In genomic region chr17:17866801-17867469, GRCm38 (mm10) we compare ENCODE assay signal across 19 mouse cellular contexts. TPM values are rescaled to one million over a fixed set of nuclear protein-coding genes. Genes with fewer than 3 reads are reported as not detected.
DNase-seq lines count a peak whose midpoint lies in the region; ATAC-seq lines count a peak whose summit lies in the region.
"Had no signal": no experiment of that assay in that cellular context is flagged by ENCODE, and none has a peak within 500 bp of the region (broad histone marks: within the 10 kb centered on the region; RNA-seq: fewer than 3 reads in every experiment).

No protein-coding gene starts in this region.

- no peak overlapping the region for H3K9ac ChIP-seq in lung, embryonic 16.5 days (ENCODE audit: low read length)
- H3K9ac ChIP-seq: neural tube, embryonic 13.5 days had no signal

- ATAC-seq in lung, embryonic 16.5 days (ENCODE audit: low read depth): peak; percentile 88
- 0 out of 2 replicates have a peak, but pooled peaks have one; percentile 36 for ATAC-seq in neutrophil, adult 5-6 weeks (ENCODE audit: extremely low read depth, insufficient number of reproducible peaks, low FRiP score, poor library complexity, severe bottlenecking)
- ATAC-seq: Patski had no signal

- no peaks in the 10 kb centered on the region for H3K4me1 ChIP-seq in lung, embryonic 16.5 days (replicated peaks; ENCODE audit: control insufficient read depth, insufficient read depth, low read length)
- H3K4me1 ChIP-seq: neural tube, embryonic 13.5 days had no signal

- H3K27ac ChIP-seq in lung, embryonic 16.5 days (ENCODE audit: low read length): peak overlapping the region; percentile 27; the same call in 1 of the 2 replicates
- H3K27ac ChIP-seq: layer of hippocampus, adult 2 months; neural tube, embryonic 13.5 days; stomach, postnatal 0 days had no signal

- peaks cover 12% of the 10 kb centered on the region for H3K36me3 ChIP-seq in lung, embryonic 16.5 days (ENCODE audit: control insufficient read depth, insufficient read depth, low read length)

- H3K4me3 ChIP-seq in lung, embryonic 16.5 days (ENCODE audit: low read length): no peak overlapping the region
- H3K4me3 ChIP-seq: erythroblast, embryonic 14.5 days; layer of hippocampus, adult 2 months; neural tube, embryonic 13.5 days had no signal

- peak; percentile 6 for DNase-seq in adrenal gland, postnatal 10 days
- no peak for DNase-seq in adrenal gland, adult 8-10 months
- peak; percentile 20 to 29 for DNase-seq in heart, adult 9 months (ENCODE audit: low spot score in 2 of 2)
- DNase-seq in heart, postnatal 4 days: no peak
- DNase-seq in lung, postnatal 4 days: no peak
- DNase-seq in layer of hippocampus, adult 9-11 months: no peak
- DNase-seq: cerebellum, adult 9-11 months; left cerebral cortex, postnatal 4 days; thymus, postnatal 4 days had no signal

- H3K4me2 ChIP-seq in lung, embryonic 16.5 days (ENCODE audit: low read depth, low read length): no peak overlapping the region
- H3K4me2 ChIP-seq: neural tube, embryonic 13.5 days had no signal

- H3K27me3 ChIP-seq in lung, embryonic 16.5 days (ENCODE audit: control insufficient read depth, insufficient read depth, low read depth, low read length): no peaks in the 10 kb centered on the region
- H3K27me3 ChIP-seq: neural tube, embryonic 13.5 days; Patski had no signal

- WGBS in lung, embryonic 16.5 days: 66% methylated on average over 11 of the region's 11 CpGs

- H3K9me3 ChIP-seq in lung, embryonic 16.5 days (ENCODE audit: control insufficient read depth, low read length): no peaks in the 10 kb centered on the region
- H3K9me3 ChIP-seq: neural tube, embryonic 13.5 days had no signal

RNA-seq across cellular contexts. Expression of gene Has1, which starts 11.9 kb away (rescaled TPM):
- total RNA-seq in adrenal gland, postnatal 10 days (2021): under 1 TPM; 0.12 to 0.30 TPM
- under 1 TPM in 2 of 4 experiments, not detected in 2; 0.23 to 0.24 TPM for total RNA-seq in adrenal gland, adult 8-10 months (2022)
- 1 to 10 TPM in 1 of 2 experiments, under 1 TPM in 1; 0.55 to 1.4 TPM for total RNA-seq in heart, postnatal 4 days (2021)
- polyA plus RNA-seq in lung, embryonic 16.5 days (2015; fragmentation: Nextera tagmentation; extraction: Ambion mirVana): 0.73 and 1.3 TPM in 2 replicates
- not detected in 2 replicates for total RNA-seq in neutrophil, adult 5-6 weeks (2017)
- polyA plus RNA-seq: erythroblast, embryonic 14.5 days had no signal

RNA-seq across cellular contexts. Expression of gene Fpr1, which starts 16.8 kb away (rescaled TPM):
- total RNA-seq in adrenal gland, postnatal 10 days (2021): 1 to 10 TPM in 1 of 2 experiments, under 1 TPM in 1; 0.51 to 1.4 TPM
- under 1 TPM in 1 of 4 experiments, not detected in 3; 0.17 TPM for total RNA-seq in adrenal gland, adult 8-10 months (2022)
- total RNA-seq in heart, postnatal 4 days (2021): not detected
- 1.7 TPM in 2 replicates for polyA plus RNA-seq in lung, embryonic 16.5 days (2015; fragmentation: Nextera tagmentation; extraction: Ambion mirVana)
- total RNA-seq in neutrophil, adult 5-6 weeks (2017): 117 and 122 TPM in 2 replicates
- total RNA-seq: layer of hippocampus, adult 2 months had no signal
- polyA plus RNA-seq: erythroblast, embryonic 14.5 days had no signal

RNA-seq across cellular contexts. Expression of gene Fpr2, which starts 20.7 kb away (rescaled TPM):
- 1 to 10 TPM; 1.2 to 1.8 TPM for total RNA-seq in adrenal gland, postnatal 10 days (2021)
- under 1 TPM in 1 of 4 experiments, not detected in 3; 0.56 TPM for total RNA-seq in adrenal gland, adult 8-10 months (2022)
- under 1 TPM; 0.24 to 0.41 TPM for total RNA-seq in heart, postnatal 4 days (2021)
- polyA plus RNA-seq in lung, embryonic 16.5 days (2015; fragmentation: Nextera tagmentation; extraction: Ambion mirVana): 1.9 and 2.9 TPM in 2 replicates
- 93.9 and 95.4 TPM in 2 replicates for total RNA-seq in neutrophil, adult 5-6 weeks (2017)
- total RNA-seq: layer of hippocampus, adult 2 months had no signal
- polyA plus RNA-seq: erythroblast, embryonic 14.5 days had no signal

RNA-seq across cellular contexts. Expression of gene Fpr3, which starts 20.7 kb away (rescaled TPM):
- not detected for total RNA-seq in adrenal gland, postnatal 10 days (2021)
- not detected for total RNA-seq in adrenal gland, adult 8-10 months (2022)
- not detected for total RNA-seq in heart, postnatal 4 days (2021)
- polyA plus RNA-seq in lung, embryonic 16.5 days (2015; fragmentation: Nextera tagmentation; extraction: Ambion mirVana): not detected in 2 replicates
- not detected in 2 replicates for total RNA-seq in neutrophil, adult 5-6 weeks (2017)
- total RNA-seq: layer of hippocampus, adult 2 months; left cerebral cortex, postnatal 4 days had no signal
- polyA plus RNA-seq: erythroblast, embryonic 14.5 days; heart, embryonic 16.5 days; kidney, embryonic 14.5 days; neural tube, embryonic 13.5 days; Patski; spleen, adult 2 months; stomach, postnatal 0 days had no signal

RNA-seq across cellular contexts. Expression of gene Spaca6, which starts 40.0 kb away (rescaled TPM):
- 10 to 100 TPM; 32.1 to 70.4 TPM for total RNA-seq in adrenal gland, postnatal 10 days (2021)
- 100 to 1,000 TPM in 2 of 4 experiments, 10 to 100 TPM in 2; 43.9 to 173 (median 91.6) TPM for total RNA-seq in adrenal gland, adult 8-10 months (2022)
- total RNA-seq in heart, postnatal 4 days (2021): 10 to 100 TPM; 36.1 to 38.8 TPM
- polyA plus RNA-seq in lung, embryonic 16.5 days (2015; fragmentation: Nextera tagmentation; extraction: Ambion mirVana): 31.4 and 36.6 TPM in 2 replicates
- total RNA-seq in neutrophil, adult 5-6 weeks (2017): 4.0 TPM in 1 of 2 replicates, not detected in the other
- polyA plus RNA-seq: erythroblast, embryonic 14.5 days had no signal

Comparison
In these comparisons a context has a peak if more than half of its experiments do, and no peak if none do; other contexts are left out.
1. DNase-seq: peak in adrenal gland, postnatal 10 days (single experiment) and heart, adult 9 months (2 of 2); none in adrenal gland, adult 8-10 months (single experiment), heart, postnatal 4 days (single experiment), lung, postnatal 4 days (0 of 2) and layer of hippocampus, adult 9-11 months (single experiment).
2. RNA of gene Fpr1, which starts 16.8 kb away (total RNA-seq): 117 to 122 TPM in neutrophil, adult 5-6 weeks; 0.51 to 1.4 TPM in adrenal gland, postnatal 10 days, not detected in heart, postnatal 4 days and 0.17 TPM in adrenal gland, adult 8-10 months; every median in the first group is over 10 times any median in the second.
3. RNA of gene Fpr2, which starts 20.7 kb away (total RNA-seq): 93.9 to 95.4 TPM in neutrophil, adult 5-6 weeks; 1.2 to 1.8 TPM in adrenal gland, postnatal 10 days, 0.24 to 0.41 TPM in heart, postnatal 4 days and 0.56 TPM in adrenal gland, adult 8-10 months; every median in the first group is over 10 times any median in the second.